Mouse (Mus musculus) MEL (cell line): Measurements from ENCODE around the gene Adam17.
A peak's percentile ranks its signal among the peaks of the same experiment; 100 is the strongest.

ENCODE experiments used
- BHLHE40 ChIP-seq: IDR thresholded peaks from 2 replicates; pipeline ENCODE4 v1.6.1; 2012; ENCODE audit warnings: low read depth, mild to moderate bottlenecking, inconsistent platforms, low read length, improper control_type of control experiment, borderline replicate concordance
- CHD2 ChIP-seq: IDR thresholded peaks from 2 replicates; pipeline ENCODE4 v1.6.1; 2011; ENCODE audit warnings: low read length, improper control_type of control experiment
- CTCF ChIP-seq, 3 experiments: IDR thresholded peaks in 2 of 3; conservative IDR thresholded peaks in 1 of 3; 2 replicates each; pipeline ENCODE4 v1.5.1; 2011 to 2012; ENCODE audit warnings: low read length in 3 of 3, low read depth in 2 of 3, mild to moderate bottlenecking in 2 of 3, improper control_type of control experiment in 1 of 3, inconsistent platforms in 1 of 3, mixed read lengths in 1 of 3, moderate library complexity in 1 of 3; ENCODE audit not compliant: control insufficient read depth in 1 of 3, insufficient read depth in 1 of 3, poor library complexity in 1 of 3, severe bottlenecking in 1 of 3
- E2F4 ChIP-seq: IDR thresholded peaks from 2 replicates; pipeline ENCODE4 v1.6.1; 2011; ENCODE audit warnings: low read depth, low read length, improper control_type of control experiment, borderline replicate concordance
- EP300 ChIP-seq, 2 experiments: IDR thresholded peaks; 2 replicates each; pipeline ENCODE4 v1.6.1; 2011; ENCODE audit warnings: improper control_type of control experiment in 2 of 2, low read length in 2 of 2, low read depth in 1 of 2, mild to moderate bottlenecking in 1 of 2
- GATA1 ChIP-seq: IDR thresholded peaks from 2 replicates; pipeline ENCODE4 v1.6.1; 2011; ENCODE audit warnings: low read depth, low read length, improper control_type of control experiment
- MAFK ChIP-seq: IDR thresholded peaks from 2 replicates; pipeline ENCODE4 v1.6.1; 2011; ENCODE audit warnings: low read depth, mild to moderate bottlenecking, low read length, improper control_type of control experiment, borderline replicate concordance
- POLR2A ChIP-seq, 2 experiments: IDR thresholded peaks; 2 replicates each; pipeline ENCODE4 v1.6.1; 2011 to 2012; ENCODE audit warnings: low read length in 2 of 2, mild to moderate bottlenecking in 2 of 2, control low read depth in 1 of 2, improper control_type of control experiment in 1 of 2, low read depth in 1 of 2, moderate library complexity in 1 of 2; ENCODE audit not compliant: control insufficient read depth in 1 of 2, insufficient read depth in 1 of 2, poor library complexity in 1 of 2
- RCOR1 ChIP-seq: IDR thresholded peaks from 2 replicates; pipeline ENCODE4 v1.6.1; 2012; ENCODE audit warnings: low read depth, mild to moderate bottlenecking, inconsistent platforms, low read length, improper control_type of control experiment
- SIN3A ChIP-seq: IDR thresholded peaks from 2 replicates; pipeline ENCODE4 v1.6.1; 2012; ENCODE audit warnings: low read length, improper control_type of control experiment, inconsistent platforms
- USF1 ChIP-seq: IDR thresholded peaks from 2 replicates; pipeline ENCODE4 v1.6.1; 2014; ENCODE audit warnings: low read depth, mild to moderate bottlenecking, inconsistent platforms, low read length, improper control_type of control experiment, moderate library complexity
- ZMIZ1 ChIP-seq: IDR thresholded peaks from 2 replicates; pipeline ENCODE4 v1.6.1; 2012; ENCODE audit warnings: low read depth, mild to moderate bottlenecking, inconsistent platforms, low read length, improper control_type of control experiment, moderate library complexity
- ZNF384 ChIP-seq: IDR thresholded peaks from 2 replicates; pipeline ENCODE4 v1.6.1; 2012; ENCODE audit warnings: low read depth, mild to moderate bottlenecking, inconsistent platforms, low read length, improper control_type of control experiment

DNA sequence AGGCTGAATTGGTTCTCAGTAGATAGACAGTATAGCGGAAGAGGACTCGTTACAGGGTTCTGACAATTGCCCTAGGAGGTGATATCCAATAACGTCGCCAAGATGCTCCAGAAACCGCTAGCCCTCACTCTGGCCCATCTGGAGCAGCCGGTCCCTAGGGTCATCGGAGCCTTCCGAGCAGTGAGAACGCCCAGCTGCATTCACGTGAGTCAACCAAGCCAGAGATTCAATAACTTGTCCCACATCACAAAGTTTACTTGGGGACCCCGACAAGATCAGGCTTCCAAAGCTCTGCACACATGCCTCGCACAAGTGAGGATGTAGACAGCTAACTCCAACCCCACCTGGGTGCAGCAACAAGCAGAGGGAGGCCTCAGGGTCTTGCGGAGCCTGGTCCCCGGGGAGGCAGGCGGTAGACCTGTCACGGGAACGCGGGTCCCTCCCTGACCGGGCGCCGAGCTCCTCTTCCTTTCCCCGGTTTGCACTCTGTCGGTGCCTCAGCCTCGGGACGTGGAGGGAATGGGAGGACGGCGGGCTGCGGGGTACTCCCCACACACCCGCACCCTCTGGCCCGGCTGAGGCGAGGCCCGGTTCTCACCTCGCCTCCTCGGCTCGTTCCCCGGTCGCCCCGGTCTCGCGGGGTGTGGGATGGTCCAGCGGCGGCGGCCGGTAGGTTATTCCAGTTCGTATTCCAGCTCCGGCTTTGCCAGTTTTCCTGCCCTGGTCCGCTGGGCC lies 87.8 kb downstream of the Adam17 start:
- TF ChIP-seq ZMIZ1 (no peak), POLR2A (IDR thresholded peaks at IDR 0.05; ENCODE audit: control insufficient read depth in 1 of 2, insufficient read depth in 1 of 2, low read depth in 1 of 2, low read length in 2 of 2, poor library complexity in 1 of 2) (no peak), CTCF (IDR thresholded peaks at IDR 0.05 in 2 of 3, conservative IDR thresholded peaks at IDR 0.05 in 1 of 3; ENCODE audit: control insufficient read depth in 1 of 3, insufficient read depth in 1 of 3, low read depth in 2 of 3, low read length in 3 of 3, poor library complexity in 1 of 3, severe bottlenecking in 1 of 3) (no peak), E2F4 (no peak), USF1 (no peak), RCOR1 (no peak), GATA1 (no peak), SIN3A (0 out of 2 replicates have a peak, but pooled peaks have one; percentile 80), MAFK (no peak), CHD2 (no peak), ZNF384 (no peak), EP300 (IDR thresholded peaks at IDR 0.05; ENCODE audit: low read depth in 1 of 2, low read length in 2 of 2) (no peak), BHLHE40 (no peak)
